Mouse (Mus musculus) c-Kit-negative CD71-positive TER-119-positive erythroid progenitor cells, embryonic 14.5 days (primary cell): ENCODE measurements around the gene Ubox5.

ENCODE experiments used
- DNase-seq: peaks from one replicate; pipeline ENCODE4 v3.0.0-alpha.2; 2013; ENCODE audit warnings: low read depth, low spot score

Gene Ubox5

DNA sequence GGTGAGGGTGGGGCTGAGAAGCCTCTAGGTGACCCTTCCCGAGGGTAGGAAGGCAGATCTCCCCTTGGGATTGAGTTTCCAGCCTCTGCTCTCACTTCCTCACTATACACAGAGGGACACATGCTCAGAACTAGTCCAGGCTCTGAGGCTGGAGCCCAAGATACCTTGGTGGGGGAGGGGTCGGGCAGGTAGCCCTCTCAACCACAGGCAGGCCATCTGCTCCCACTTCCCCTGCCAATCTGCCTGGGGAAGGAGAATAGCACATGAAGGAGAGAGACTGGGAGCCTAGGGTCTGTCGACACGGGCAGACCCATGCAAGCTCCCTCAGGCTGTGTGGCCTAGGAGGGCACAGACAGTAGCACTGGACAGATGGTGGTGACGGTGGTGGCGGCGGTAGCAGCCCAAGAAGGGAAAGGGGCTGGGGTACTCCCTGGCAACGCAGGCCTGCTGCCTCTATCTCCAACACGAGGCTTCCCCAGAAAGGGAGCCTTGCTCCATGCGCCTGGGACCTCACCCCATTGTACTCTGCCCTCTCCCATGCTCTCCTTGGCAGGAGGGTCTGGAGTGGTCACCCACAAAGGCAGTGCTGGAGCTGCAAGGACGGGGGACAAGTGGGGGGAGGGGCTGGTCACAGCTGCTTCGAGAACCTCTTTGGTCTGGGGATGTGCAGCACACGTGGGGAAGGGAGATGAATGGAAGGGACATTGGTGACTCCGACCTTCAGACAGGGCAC is 4.3 kb upstream of the Ubox5 start:
- DNase-seq = no peak

DNA sequence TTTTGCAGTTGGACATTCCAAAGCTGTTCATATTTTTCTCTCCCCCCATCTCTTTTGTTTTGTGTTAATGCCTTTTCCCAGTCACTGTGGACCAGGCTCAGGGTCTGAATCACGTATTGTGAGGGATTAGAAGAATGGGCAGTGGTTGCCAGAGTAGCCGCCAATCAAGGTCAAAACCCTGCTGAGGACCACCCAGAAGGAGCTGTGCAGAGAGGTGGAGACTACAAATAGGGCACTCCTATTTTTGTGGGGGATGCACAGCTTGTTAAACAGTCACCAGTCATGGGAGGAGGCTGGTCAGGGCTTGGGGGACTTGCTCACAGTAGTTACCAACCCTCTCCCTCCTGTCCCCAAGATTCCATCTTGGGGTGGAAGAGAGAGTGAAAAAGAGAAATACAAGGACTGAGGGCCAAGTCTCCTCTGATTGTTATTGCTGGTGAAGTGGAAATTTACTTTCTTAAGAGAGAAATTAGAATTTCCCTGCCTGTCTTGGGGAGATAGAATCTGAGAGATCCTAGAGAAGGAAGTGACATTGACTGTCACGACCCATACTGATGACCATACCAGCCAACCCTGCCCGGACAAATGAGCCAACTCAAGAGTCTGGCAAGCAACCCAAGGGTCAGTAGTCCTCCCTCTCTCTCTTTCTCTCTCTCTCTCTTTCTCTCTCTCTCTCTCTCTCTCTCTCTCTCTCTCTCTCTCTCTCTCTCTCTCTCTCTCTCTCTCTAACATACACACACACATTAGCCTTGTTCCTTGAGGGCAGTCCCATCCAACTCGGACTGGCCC is 3.2 kb upstream of the Ubox5 start:
- DNase-seq = no peak

DNA sequence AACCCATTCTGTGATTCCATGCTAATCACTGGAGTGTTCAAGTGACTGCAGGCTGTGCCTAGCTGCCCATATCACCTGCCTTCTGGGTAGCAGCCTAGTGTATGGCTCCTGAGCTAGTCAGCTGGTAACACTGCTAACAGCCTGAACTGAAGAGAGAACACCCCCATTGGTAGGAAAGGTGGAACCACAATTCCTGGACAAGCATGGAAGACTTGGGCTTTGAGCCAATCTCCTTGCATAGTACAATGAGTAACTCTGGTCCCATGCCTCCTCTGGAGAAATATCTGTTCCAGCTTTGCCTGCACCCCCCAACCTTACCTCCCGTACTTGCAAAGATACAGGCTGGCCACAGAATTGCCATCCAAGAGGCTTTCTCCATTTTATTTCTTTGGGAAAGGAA is 2.6 kb upstream of the Ubox5 start:
- DNase-seq = no peak

DNA sequence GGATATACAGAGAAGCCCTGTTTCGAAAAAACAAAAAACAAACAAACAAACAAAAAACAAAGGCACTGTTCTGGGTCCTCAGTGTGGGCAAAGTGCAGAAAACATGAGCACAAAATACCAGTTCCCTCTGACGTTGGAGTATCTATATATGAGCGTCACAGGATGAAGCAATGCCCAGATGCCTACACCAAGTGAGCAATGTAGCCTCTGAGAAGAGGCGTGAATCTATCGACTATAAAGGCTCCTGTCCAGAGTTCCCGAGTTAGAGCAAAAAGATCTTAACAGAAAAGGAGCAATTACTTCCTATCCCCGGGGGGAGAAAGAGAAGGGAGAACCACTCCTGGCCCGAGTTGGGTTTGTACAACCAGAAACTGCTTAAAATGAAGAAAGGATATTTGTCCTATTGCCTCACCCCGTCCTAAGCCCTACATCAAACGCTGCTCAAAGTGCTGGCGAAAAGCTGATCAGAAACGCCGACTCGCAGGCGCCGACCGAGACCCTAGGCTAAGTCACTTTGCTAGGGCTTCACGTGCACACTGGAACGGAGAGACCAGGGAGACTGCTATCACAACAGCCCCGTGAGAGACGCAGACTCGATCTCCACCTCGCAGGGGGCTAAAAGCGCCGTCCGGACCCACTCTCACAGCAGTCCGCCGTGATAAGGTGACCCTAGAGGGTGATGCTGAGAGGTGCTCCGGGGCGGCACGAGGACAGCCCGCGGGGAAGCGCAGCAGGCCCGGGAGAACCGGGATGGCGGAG is 579 bp downstream of the Ubox5 start:
- no peak for DNase-seq

- no peak for DNase-seq
These were observed 1.4 kb downstream of the Ubox5 start for GRCm38 (mm10) chr2:130628424-130628823.

- no peak for DNase-seq
These were observed 10.9 kb downstream of the Ubox5 start for GRCm38 (mm10) chr2:130618972-130619371.

DNA sequence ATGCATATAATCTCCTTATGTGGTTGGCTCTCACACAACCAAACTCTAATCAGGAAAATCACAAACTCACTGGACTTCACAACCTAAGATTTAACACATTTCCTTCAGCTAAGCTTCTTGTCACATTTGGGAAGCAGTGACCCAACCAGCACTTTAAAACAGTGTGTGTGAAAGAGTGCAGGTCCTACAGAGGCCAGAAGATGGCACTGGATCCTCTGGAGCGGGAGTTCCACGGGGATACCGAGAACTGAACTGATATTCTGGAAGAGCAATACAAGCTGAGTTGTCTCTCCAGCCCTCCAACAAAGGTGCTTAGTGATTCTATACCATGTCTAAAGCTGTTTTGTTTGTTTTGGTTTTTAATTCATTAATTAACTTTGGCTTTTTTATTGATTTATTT is 16.7 kb downstream of the Ubox5 start:
- no peak for DNase-seq

GRCm38 (mm10) chr2:130602195-130602594 is 27.6 kb downstream of the Ubox5 start:
- DNase-seq = no peak

DNA sequence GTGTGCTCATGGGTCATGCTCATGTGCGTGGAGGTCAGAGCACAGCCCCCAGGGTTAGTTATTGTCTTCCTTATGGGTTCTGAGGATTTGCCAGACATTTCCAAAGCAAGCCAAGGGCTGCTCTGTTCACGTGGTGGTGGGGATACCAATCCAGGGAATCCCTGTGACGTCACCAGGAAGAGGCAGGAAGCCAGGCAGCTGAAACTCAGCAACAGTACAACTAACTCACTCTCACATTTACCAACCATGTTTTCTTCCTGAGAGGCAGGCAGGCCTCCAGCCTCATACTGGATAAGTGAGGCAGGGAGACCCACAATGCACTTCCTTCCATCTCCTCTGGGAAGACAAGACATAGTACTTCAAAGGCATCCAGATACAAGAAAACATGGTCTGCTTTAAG is 31.4 kb downstream of the Ubox5 start:
- DNase-seq = no peak

DNA sequence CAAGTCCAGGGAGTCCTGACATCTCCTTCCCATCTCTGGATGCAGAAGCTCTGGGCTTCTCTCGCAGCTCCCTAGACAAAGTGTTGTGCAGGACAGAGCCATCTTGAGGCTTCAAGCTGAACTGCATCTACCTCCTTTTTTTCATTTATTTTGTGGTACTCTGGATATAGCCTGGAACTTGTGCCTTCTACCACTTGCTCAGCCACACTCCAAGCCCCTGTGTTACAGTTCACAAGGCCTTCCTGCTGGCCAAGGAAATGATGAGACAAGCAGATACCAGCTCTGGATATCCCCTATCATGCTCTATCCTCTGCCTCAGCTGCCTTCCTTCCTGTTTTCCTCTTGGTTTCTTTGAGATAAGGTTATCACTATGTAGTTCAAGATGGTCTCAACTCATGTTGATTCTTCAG is 32.2 kb downstream of the Ubox5 start:
- no peak for DNase-seq

GRCm38 (mm10) chr2:130595596-130595995 is 34.2 kb downstream of the Ubox5 start:
- no peak for DNase-seq

DNA sequence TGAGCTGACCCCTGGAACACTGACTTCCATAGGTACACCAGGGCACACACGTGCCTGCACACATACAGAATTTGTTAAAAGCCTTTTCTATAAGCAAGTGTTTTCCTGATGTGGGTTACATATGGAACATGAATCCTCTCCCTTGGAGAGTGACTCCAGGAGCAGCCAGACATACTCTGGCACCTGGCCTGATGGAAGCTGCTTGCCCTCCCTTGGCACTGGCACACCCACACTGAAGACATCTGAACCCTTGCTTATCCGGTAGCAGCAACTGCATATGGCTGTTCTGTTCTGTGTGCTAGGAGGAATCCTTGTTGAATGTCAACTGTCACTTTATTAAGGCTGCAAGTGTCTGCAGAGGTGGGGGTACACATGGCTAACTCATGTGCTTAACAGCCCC is 38.8 kb downstream of the Ubox5 start:
- DNase-seq = no peak

DNA sequence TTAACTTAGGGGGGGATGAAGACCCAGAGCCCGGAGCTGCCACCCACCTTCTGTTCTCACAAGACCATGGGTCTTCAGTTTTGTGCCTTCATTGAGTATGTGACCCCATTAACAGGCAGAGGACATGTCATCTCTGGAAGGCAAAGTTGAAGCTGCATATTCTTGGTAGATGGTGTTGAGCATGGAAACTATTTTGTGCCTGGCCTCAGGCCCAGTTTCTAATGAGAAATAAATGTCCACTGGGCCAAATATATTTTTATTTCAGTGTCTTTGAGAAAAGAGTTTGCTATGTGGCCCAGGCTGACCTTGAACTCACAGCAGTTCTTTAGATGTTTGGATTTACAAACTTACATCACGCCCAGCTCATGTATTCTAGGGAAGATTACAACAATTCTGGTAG is 40.1 kb downstream of the Ubox5 start:
- DNase-seq = no peak

- DNase-seq = no peak
These were observed 40.7 kb downstream of the Ubox5 start for GRCm38 (mm10) chr2:130589157-130589556.

DNA sequence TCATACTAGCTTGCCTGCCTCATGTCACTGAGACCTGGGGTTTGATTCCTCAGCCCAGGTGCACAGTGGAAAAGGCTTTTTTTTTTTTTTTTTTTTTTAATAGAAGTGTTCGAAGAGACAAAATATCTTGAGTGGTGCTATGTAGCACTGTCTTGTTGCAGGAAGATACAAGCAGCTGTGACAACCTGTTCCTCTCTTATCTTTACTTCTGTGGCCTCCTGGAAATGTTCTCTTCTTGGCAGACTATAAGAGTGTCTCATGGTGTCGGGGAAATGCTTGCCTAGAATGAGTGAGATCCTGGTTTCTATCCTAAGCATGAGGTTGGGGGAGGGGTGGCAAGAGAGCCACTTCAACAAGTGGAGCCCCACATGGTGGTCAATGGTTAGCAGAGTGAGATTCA is 41.5 kb downstream of the Ubox5 start:
- DNase-seq = no peak

- DNase-seq = no peak
These were observed 43.8 kb downstream of the Ubox5 start for GRCm38 (mm10) chr2:130586016-130586415.

DNA sequence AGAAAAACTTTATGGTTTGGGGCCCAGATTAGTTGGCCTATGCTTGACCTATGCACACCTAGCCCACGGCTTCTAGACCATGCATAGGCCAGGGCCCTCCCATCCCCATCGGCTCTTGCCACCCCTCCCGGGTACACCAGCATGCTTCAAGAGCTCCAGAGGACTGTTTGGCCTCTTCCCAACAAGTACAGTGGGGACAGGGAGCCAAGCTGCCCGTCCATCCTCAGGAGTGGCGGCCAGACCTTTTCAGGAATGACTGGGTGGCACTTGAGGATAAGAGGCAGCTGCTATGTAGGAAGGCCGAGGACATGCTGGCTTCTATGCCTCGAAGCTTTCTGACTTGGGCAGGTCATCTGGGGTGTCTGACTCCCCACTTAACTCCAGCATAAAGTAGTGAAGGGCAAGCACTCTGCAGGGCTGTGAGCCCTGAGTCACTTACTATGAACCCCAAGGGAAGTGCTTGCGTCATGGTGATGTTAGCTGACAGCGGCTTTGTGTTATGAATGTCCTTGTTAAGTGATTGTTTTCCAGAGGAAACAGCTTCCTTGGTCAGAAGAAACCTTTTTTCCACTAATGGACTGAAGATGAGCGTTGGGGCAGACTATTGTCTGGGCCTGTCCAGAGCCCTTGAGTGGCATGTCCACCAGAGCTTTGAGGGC is 45.8 kb downstream of the Ubox5 start:
- no peak for DNase-seq

- DNase-seq = no peak
These were observed 47.3 kb downstream of the Ubox5 start, which contains the start of gene Avp for GRCm38 (mm10) chr2:130582552-130582951. Gene Avp, minus strand, starts transcription at chr2:130582554.

- no peak for DNase-seq
These were observed 48.6 kb downstream of the Ubox5 start for GRCm38 (mm10) chr2:130581201-130581600.

DNA sequence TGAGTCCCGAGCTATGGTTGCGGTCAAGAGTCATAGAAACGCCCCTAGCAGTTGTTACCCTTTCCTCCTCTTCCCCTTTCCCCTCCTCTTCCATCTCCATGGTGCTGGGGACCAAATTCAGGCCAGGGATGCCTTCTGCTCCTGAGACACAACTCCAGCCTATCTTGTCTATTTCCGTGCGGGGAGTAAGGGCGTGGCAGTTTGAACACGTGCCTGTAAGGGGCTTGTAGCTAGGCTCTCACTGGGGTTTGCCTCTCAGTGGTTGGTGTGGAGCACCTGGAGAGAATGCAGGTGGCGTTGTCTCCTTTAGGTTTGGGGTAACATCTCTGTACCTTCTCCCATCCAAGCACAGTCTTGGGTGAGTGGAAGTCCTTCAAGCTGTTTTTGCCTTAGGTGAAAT is 50.0 kb downstream of the Ubox5 start:
- DNase-seq = no peak

- DNase-seq = no peak
These were observed 51.7 kb downstream of the Ubox5 start for GRCm38 (mm10) chr2:130578148-130578547.

DNA sequence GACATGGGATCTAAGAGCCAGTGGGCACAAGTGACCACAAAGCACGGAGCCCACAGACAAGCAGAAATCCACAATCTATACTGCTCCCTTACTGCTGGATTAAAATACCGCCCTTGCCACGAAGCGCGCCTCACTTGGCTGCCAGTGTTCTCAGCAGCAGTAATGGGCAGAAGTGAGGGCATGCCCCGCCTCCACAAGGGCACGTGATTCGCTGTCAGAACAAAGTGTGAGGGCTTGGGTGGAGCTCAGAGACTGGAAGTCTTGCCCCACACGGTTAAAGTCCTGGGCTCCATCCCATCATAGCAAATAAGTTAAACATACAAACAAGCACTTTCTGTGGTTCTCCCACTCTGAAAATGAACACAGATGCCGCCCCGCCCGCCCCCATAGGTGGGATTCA is 52.2 kb downstream of the Ubox5 start:
- no peak for DNase-seq
